Mouse (Mus musculus) cerebellum, adult 2 months (tissue): ENCODE results near the gene Nanog.

ENCODE experiments used
- CTCF ChIP-seq: fragments of 200-500 bp; IDR thresholded peaks from 2 replicates; pipeline ENCODE4 v1.5.1; 2011; ENCODE audit warnings: low read depth, mild to moderate bottlenecking, control low read depth, low read length, moderate library complexity, borderline replicate concordance; ENCODE audit not compliant: insufficient read depth
- POLR2A ChIP-seq: fragments of 200-500 bp; IDR thresholded peaks from 2 replicates; pipeline ENCODE4 v1.6.1; 2011; ENCODE audit warnings: low read length, control low read depth, borderline replicate concordance; ENCODE audit not compliant: insufficient read depth

DNA sequence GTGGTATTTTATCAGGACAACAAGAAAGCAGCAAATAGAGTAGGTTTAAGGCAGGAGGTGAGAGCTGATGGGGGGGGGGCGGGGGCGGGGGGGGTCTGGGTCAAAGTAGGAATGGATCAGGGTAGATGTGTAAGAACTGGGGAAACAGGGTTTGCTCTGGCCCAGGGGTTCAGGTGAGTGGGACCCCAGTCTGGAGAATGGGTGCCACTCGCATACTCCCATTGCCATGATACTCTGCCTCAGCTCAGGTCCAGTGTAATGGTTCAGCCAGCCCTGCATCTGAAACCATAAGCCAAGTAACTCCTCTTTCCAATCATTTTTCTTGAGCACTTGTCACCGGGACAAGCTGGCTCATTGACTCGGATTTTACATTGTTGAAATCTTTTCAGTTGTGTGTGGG lies 38.5 kb upstream of the Nanog start:
- TF ChIP-seq CTCF (no peak), POLR2A (no peak)
